Mouse (Mus musculus): ENCODE data around the gene Dao.

The Dao gene

DNA sequence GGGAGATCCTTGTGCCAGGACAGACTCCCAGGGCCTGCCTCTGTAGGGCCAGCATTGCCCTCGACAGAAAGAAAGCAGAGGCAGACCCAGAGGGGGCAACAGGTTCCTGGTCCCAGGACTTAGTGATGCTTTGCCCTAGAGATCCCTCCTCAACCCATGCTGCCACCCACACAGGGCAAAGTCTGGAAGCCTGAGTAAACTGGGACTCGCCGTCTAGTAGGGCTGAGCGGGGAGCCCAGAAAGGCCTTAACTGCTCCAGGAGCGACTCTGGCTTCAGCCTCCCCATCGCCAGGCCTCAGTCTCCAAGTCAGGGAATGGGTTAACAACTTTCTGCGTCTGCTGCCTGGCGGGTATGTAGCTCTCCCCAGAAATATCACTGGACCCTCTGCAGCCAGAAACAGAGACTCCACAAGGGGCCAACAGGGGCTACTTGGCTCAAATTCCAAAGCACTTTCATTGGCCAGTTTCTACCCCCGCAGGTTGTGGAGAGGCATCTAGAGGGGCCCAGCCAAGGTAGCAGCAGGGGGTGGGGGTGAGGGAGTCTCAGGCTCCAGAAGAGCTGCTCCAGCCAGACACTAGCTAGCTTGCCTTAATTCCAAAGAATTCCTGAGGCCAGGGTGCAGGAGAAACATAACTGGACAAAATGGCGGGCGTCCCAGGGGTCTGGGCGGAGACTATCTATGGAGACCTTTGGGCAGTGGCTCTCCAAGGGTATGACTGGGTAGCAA lies 23.9 kb downstream of the Dao start:
- DNase-seq (ENCODE audit: low spot score in 2 of 2), result no peak

- no peak for DNase-seq (ENCODE audit: low spot score in 2 of 2)
Observed at GRCm38 (mm10) chr5:114028111-114028510, 24.6 kb downstream of the Dao start.

DNA sequence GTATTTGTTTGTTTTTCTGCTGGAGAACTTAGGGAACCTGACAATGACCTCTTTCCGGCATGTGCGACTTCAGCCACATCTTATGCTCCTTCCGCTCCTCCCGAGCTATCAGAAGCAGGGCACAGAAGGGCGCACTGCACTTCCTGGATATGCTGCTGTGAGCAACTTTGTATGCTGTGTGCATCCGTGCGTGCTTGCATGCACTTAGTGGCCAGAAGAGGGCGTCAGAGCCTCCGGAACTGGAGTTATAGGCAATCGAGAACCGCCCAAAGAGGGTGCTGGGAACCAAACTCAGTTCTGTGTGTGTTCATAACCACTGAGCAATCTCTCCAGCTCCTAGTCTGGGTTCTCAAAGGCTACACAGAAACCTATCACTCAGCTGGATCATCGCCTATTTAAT lies 27.1 kb downstream of the Dao start:
- DNase-seq (ENCODE audit: low spot score in 2 of 2), result no peak

DNA sequence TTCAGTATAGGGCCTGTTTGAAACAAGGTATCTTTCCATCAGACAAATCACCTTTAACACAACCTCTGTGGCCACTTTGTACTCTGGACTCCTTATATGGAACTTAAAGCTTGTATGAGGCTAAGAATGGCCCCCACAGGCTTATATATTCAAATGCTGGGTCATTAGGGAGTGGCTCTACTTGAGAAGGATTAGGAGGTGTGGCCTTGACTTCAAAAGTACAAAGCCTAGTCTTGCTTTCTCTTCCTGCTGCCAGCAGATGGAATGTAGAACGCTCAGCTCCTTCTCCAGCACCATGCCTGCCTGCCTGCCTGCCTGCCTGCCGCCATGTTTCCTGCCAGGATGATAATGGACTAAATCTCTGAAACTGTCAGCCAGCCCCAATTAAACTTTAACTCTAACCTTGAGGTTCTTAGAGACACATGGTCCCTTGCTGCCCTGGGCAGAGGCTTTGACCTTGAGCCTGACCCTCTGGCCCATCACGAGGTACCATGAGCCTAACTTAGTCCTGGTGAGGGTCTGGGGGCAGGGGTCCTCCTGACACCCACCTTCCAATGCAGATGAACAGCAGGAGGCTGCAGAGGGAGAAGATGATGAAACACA lies 28.8 kb downstream of the Dao start:
- DNase-seq (ENCODE audit: low spot score in 2 of 2), result no peak

- DNase-seq (ENCODE audit: low spot score in 2 of 2), result no peak
Observed at GRCm38 (mm10) chr5:114034393-114034792, 30.9 kb downstream of the Dao start.

DNA sequence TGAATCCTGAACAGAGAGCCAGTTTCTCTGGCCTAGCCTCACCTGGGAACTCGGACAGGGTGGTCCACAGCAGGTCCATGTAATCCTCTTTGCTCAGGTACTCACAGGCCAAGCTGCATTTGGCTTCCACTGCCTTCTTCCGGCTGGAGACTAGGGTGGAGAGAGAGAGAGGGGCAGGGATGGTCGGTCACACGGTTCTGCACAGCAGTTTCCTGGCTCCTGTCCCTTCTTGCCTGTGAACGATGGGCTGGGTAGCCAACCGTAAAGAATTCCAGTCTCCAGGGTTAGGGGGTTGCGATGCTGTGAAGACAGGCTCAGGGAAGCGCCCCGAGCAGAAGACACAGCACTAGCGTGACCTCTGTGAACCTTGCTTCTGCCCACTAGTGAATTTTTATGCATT lies 31.6 kb downstream of the Dao start:
- DNase-seq (ENCODE audit: low spot score in 2 of 2), result no peak

DNA sequence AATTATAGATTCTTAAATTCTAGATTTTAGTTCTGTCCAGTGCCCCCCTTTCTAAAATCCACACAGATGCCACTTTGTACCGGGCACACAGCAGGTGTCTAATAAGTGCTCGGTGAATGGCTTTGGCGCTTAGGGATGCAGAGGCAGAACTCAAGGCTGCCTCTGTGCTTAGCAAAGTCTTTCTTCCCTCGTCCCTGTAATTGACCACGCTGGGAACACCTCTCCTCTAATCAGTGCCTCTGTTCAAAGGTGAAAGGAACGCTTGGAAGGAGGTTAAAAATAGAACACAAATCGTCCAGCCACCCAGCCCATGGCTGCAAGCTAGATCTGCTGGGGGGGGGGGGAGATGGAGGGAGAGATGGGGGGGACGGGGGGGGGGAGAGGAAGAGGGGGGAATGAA lies 37.0 kb downstream of the Dao start:
- DNase-seq (ENCODE audit: low spot score in 2 of 2), result no peak

- DNase-seq (ENCODE audit: low spot score in 2 of 2), result no peak
Observed at GRCm38 (mm10) chr5:114040911-114041310, 37.4 kb downstream of the Dao start.

- peak in 1 of 2 experiments; percentile 16 for DNase-seq (ENCODE audit: low spot score in 2 of 2)
Observed at GRCm38 (mm10) chr5:114041327-114041930, 37.9 kb downstream of the Dao start.

DNA sequence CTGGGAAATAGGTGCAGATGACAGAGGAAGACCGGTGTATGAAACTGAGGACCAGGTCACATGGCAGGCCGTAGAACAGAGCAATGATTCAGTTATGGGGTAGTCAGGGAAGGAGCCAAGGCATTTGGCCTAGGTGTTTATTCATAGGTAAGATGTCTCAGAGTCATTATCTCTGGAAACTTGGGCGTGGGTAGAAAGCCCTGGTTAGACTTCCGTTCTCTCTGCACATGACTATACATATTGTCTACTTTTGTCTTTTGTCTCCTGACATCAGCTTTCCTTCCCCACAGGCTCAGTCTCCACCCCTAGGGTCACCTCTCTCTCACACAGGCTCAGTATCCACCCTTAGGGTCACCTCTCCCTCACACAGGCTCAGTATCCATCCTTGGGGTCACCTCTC lies 40.3 kb downstream of the Dao start:
- no peak for DNase-seq (ENCODE audit: low spot score in 2 of 2)

DNA sequence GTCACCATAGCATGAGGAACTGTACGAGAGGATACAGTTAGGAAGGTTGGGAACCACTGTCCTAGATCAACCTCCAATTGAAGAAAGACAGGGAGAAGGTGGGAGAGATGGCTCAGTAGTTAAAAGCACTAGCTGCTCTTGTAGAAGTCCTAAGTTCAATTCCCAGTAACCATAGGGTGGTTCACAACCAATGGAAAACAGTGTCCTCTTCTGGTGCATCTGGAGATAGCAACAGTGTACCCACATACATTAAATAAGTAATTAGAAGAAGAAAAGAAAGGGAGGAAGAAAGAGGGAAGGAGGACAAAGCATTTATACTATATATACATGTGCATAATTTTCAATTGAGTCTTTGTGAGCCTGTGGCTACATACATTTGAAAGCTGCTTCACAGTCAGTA lies 41.6 kb downstream of the Dao start:
- no peak for DNase-seq (ENCODE audit: low spot score in 2 of 2)

- no peak for DNase-seq (ENCODE audit: low spot score in 2 of 2)
Observed at GRCm38 (mm10) chr5:114046151-114046550, 42.6 kb downstream of the Dao start.

GRCm38 (mm10) chr5:114046604-114047003 lies 43.1 kb downstream of the Dao start:
- DNase-seq (ENCODE audit: low spot score in 2 of 2), result no peak

- no peak for DNase-seq (ENCODE audit: low spot score in 2 of 2)
Observed at GRCm38 (mm10) chr5:114047182-114047581, 43.7 kb downstream of the Dao start.

DNA sequence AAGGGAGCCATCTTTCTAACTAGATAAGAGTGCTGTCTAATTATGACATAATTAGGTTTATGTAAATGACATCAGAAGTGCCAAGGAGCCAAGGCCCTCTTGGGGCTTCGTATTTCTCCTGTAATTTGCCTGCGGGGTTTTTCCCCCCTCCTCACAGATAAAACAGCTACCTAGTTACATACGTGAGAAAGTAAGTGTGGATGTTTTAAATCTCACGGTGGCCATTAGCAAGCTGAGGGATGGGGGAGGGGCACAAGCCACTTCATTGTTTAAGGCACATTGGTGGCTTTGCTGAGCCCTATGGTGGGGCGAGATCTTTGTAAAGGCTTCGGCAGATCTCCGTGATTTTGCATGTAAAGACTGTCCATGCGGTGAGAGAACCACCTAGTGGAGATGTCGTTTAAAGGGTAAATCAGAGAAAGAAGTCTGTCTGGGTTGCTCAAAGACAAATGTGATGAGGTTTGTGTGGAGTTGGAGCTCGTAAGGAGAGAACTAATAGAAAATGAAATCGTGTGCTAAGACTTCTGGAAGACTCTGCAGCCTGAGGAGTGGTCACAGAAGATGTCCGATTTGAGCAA lies 45.3 kb downstream of the Dao start:
- DNase-seq (ENCODE audit: low spot score in 2 of 2), result no peak

DNA sequence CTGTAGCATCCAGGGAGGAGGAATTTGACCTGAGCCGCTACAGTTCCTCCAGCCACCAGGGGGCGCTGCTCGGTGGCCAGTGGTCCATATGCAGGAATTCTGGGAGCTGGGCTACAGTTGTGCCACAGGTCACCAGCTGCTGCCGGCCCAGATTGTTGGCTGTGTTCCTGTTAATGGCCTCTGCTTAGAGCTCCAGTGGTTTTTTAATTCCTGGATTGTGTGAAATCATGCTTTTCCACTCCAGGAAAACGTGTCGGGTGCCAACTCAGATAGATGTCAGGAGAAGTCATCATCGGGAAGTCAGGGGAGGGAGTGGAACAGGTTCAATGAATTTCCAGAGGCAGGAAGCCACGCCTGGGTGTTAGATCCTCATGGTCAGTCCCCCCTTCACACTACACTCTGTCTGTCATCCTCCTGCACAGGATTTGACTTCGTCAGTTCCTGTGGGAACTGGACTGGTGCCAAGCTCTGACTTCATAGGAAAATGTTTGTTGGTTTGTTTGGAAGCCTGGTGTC lies 48.8 kb downstream of the Dao start:
- DNase-seq (ENCODE audit: low spot score in 2 of 2), result peak; percentile 10 to 34

DNA sequence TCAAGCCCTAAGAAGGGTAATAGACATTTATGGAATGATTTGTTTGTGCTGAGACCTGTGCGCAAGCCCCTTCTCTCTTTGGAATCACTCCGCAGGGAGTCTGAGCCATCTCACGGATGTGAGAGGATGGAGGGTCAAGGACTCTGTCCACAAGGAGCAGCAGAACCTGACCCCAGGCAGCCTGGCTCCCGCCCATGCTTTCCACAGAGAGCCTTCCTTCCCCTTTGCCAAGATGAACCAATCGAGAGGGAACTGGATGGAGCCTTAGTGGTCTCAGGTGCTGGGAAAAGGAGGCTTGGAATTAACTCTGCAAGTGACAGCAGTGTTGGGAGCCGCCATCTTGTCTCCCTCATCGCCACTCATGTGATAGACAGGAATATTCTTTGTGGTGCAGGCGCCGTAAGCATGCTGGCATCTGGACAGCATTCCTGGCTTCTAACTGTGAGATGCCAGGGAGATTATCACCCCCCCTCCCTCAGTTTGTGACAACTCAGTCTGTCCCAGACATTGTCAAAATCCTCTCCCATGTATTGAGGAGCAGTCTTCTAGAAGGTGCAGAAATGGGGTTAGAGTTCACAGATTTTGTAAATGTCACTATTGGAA lies 53.7 kb downstream of the Dao start:
- DNase-seq (ENCODE audit: low spot score in 2 of 2), result no peak

GRCm38 (mm10) chr5:114061675-114062074 lies 58.2 kb downstream of the Dao start:
- DNase-seq (ENCODE audit: low spot score in 2 of 2), result no peak

GRCm38 (mm10) chr5:114063958-114064357 lies 60.5 kb downstream of the Dao start:
- DNase-seq (ENCODE audit: low spot score in 2 of 2), result no peak

DNA sequence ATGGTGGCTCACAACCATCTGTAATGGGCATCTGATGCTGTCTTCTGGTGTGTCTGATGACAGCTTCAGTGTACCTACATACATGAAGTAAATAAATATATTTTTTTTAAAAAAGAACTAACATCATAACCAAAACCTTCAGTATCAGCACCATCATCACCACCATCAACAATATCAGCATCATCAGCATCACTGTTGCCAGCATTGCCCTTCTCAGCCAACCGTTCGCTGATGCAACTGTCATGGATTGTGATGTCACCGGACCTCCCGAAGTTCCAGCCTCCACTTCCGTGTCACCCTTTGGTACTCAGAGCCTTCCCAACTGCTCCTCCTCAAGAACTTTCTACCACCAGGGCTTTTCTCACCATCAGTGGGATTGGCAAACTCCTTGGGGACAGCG lies 61.7 kb downstream of the Dao start, which contains the start of gene Usp30:
Gene Usp30 (plus strand): TSS at position 301 of the 400 bp plus-strand sequence.
- no peak for DNase-seq (ENCODE audit: low spot score in 2 of 2)

GRCm38 (mm10) chr5:114066601-114067000 lies 63.1 kb downstream of the Dao start:
- no peak for DNase-seq (ENCODE audit: low spot score in 2 of 2)

DNA sequence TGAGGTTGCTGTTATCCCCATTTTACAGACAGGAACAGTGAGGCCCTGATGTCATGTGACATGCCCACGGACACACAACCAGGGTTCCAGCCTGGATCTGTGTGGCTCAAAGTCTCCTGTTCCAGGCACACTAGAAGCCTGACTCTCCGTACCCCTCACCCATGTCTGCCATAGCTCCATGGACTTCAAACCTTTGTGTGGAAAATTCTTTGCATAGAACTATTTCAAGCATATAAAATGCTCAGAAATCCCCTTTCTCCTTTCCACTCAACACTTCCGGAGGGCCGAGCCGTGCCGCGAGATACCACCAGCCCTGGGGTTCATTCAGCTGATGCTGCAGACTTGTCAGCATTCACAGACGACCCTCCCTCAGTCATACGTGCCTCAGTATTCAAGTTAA lies 64.0 kb downstream of the Dao start:
- DNase-seq (ENCODE audit: low spot score in 2 of 2), result no peak
